Mouse (Mus musculus): ENCODE data around the gene F9.
"Not testable (repeated sequence)": the region's sequence is repeated elsewhere in the genome, so short reads cannot be mapped to it uniquely, and the experiment has no call there.

F9 gene

GRCm38 (mm10) chrX:59999221-60000083 is at the start of gene F9:
TSS of gene F9 (plus strand) at chrX:59999464.
- DNase-seq (ENCODE audit: low read depth, low spot score) = no peak

GRCm38 (mm10) chrX:59969767-59970166 is 29.5 kb upstream of the F9 start:
- DNase-seq (ENCODE audit: low read depth, low spot score) = not testable (repeated sequence)

- DNase-seq (ENCODE audit: low read depth, low spot score) = no peak
Measured at GRCm38 (mm10) chrX:60000084-60000443, 800 bp downstream of the F9 start.

DNA sequence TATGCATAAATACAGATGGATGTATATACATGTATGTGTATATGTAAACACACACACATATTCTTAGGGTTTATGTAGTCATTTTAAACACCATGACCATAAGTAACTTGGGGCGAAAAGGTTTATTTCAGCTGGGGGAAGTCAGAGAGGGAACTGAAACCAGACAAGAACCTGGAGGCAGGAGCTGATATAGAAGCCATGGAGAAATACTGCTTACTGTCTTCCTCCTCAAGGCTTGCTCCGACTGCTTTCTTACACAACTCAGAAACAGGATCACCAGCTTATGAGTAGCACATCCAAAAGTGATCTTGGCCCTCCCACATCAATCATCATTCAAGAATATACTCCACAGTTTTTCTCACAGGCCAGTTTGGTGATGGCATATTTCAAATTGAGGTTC is 2.2 kb downstream of the F9 start:
- DNase-seq (ENCODE audit: low read depth, low spot score) = no peak

DNA sequence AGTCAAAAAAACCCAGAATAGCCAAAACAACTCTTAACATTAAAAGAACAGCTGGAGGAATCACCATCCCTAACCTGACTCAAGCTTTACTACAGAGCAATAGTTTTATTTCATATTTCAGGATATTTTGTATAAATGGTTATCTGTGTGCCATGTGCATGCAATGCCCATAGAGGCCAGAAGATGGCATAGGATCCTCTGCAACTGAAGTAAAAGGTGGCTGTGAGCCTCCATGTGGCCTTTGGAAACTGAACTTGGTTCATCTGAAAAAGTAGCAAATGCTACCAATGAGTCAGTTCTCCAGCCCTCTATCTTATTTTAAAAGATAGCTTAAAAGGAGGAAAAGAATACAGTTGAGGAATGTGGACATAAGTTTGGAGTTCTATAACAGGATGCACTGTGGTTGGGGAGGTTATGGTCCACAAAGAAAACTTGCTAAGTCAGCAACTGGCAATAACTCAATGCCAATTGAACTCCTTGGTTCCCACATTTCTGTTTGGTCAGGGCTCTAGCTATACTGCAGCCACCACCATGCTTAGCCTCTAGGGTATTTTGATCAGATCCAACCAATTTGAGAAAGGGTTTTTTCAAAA is 13.9 kb downstream of the F9 start:
- no peak for DNase-seq (ENCODE audit: low read depth, low spot score)

DNA sequence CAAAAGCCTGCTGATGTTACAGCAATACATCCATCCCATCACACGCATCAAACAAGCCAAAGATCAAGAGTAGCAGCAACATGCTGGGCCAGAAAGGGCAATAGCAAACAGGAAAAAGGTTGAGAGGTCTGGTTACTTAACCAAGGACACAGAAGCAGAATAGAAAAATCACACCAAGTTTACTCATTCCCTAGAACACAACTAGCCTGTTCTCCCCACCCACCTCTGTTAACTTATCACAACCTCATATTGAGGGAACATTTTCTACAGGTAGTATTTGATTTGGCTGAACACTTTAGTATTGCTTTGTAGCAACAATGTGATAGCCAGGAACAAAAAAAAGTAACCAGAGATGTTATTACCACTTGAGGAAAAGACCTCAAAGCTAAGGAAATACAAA is 15.3 kb downstream of the F9 start:
- DNase-seq (ENCODE audit: low read depth, low spot score) = no peak

- DNase-seq (ENCODE audit: low read depth, low spot score) = no peak
Measured at GRCm38 (mm10) chrX:60021007-60021406, 21.7 kb downstream of the F9 start.

DNA sequence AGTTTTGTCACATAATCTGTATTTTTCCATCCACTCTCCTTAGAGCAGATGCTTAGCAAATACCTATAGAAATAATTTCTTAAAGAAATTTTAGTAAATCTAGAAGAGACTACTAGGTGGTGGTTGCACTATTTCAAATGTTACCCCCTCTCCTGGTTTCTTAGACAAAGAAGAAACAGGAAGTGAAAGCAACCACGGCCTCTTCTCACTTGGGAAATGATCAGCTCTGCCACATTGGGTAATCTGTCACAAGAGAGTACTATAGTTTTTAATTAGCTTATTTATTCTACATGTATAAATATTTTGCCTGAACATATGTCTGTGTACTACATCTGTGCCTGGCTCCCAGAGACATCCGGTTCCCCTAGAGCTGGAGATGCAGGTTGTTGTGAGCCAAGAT is 22.3 kb downstream of the F9 start:
- DNase-seq (ENCODE audit: low read depth, low spot score) = no peak

DNA sequence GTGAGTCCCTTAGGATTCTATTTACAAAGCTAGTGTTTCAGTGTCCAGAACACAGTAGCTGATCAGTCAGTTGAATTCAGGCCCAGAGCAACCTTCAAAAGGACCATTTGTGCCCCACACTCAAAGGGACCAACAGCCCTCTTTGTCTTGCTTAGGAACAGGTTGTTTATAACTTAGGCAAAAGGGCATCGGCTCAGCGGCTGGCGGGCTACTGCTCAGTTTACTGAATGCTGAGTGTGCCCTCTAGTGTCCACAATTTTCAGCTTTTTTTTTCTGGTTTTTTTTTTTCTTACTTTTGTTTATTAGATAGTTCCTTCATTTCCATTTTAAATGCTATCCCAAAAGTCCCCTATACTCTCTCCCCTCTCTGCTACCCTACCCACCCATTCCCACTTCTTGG is 27.4 kb downstream of the F9 start:
- DNase-seq (ENCODE audit: low read depth, low spot score) = no peak

DNA sequence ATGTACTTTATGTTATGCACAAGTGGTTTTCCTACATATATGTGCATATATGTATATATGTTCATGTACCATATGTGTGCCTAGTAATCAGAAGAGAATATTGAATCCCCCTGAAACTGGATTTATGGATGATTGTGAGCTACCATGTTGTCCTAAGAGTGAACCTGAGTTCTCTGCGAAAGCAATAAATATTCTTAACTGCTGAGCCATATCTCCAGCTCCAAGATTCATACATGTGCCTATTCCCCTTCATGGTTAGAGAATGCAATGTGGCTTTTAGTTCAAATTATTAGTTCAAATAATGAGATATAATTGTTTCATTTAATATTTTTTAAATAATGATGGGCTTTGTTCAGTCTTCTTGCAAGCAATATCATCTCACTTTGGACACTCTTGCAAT is 55.5 kb downstream of the F9 start:
- no peak for DNase-seq (ENCODE audit: low read depth, low spot score)

GRCm38 (mm10) chrX:60055185-60055584 is 55.9 kb downstream of the F9 start:
- no peak for DNase-seq (ENCODE audit: low read depth, low spot score)

DNA sequence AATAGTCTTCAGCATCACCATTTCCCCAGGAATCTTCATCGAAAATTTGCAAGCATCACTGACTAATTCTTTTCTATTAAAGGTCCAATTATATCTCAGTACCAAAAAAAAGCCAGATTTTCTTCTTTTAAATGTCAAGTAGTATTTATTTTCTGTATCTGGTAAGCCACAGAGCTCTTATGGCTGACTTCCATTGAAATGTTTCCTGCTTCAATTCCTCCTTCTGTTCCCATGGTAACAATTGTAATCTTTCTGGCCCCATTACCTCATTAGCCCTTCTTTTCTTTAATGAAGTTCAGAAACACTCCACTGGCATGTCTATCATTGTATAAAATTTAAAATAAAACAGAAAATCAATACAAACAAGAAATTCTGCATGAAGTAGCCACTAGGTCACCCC is 76.1 kb downstream of the F9 start:
- DNase-seq (ENCODE audit: low read depth, low spot score) = no peak

All from embryo, embryonic 11.5 days (tissue).